Mouse (Mus musculus): ENCODE measurements around the gene Med18. TPM values are rescaled to one million over a fixed set of nuclear protein-coding genes. Genes with fewer than 3 reads are reported as not detected.

Gene Med18
- total and polyA plus RNA-seq, 3 experiments = 2.2 to 4.5 (median 3.5) TPM

GRCm38 (mm10) chr4:132460225-132460624, 3.5 kb downstream of the Med18 start:
- intact Hi-C loops (cut with DNase I) = no loop called here
- H3K36me3 ChIP-seq (ENCODE audit: control insufficient read depth, insufficient read depth, low read length) = no peaks in the 10 kb centered on the region

DNA sequence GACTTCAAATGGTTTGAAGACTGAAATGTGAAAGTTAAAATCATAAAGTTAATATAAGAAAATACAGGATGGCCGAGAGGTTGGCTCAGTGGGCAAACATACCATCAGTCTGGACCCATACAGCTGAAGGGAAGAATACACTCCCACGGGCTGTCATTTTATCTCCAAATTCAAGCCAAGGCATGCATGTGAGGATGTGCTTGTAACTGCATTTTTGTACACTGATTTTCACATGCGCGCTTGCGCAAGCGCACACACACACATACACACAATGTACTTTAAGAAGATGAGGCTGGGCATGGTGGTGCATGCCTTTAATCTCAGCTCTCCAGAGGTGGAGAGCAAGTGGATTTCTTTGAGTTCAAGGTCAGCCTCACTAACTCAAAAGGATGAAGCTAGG, 8.2 kb downstream of the Med18 start:
- no peaks in the 10 kb centered on the region for H3K36me3 ChIP-seq (ENCODE audit: control insufficient read depth, insufficient read depth, low read length)
- no peaks in the 10 kb centered on the region for H3K4me1 ChIP-seq (ENCODE audit: control insufficient read depth, insufficient read depth, low read length)
- TF ChIP-seq CTCF (IDR thresholded peaks at IDR 0.05) = no peak
- no peak for TF ChIP-seq POLR2A (IDR thresholded peaks at IDR 0.05; ENCODE audit: insufficient read depth, low read depth, low read length)
- no peak for TF ChIP-seq EP300 (IDR thresholded peaks at IDR 0.05; ENCODE audit: insufficient read depth, low read depth, low read length)
- H3K27me3 ChIP-seq (ENCODE audit: control insufficient read depth, insufficient read depth, low read length) = no peaks in the 10 kb centered on the region
- H3K9ac ChIP-seq (ENCODE audit: low read depth, low read length) = no peak overlapping the region
- intact Hi-C loops (cut with DNase I) = no loop called here
- no peak overlapping the region for H3K27ac ChIP-seq
- no peak overlapping the region for H3K4me3 ChIP-seq
- H3K79me2 ChIP-seq (replicated peaks; ENCODE audit: control insufficient read depth, insufficient read depth, low read length) = no peaks in the 10 kb centered on the region
- DNase-seq = no peak
- 91% methylated on average over 6 of the region's 6 CpGs for WGBS

More at GRCm38 (mm10) chr4:132460225-132460624, 3.5 kb downstream of the Med18 start:
- Histone ChIP-seq H3K4me1 (ENCODE audit: control insufficient read depth, insufficient read depth, low read length) (peaks cover 3% of the 10 kb centered on the region), H3K4me3 (no peak overlapping the region), H3K9ac (ENCODE audit: low read depth, low read length) (no peak overlapping the region), H3K79me2 (replicated peaks; ENCODE audit: control insufficient read depth, insufficient read depth, low read length) (no peaks in the 10 kb centered on the region), H3K27ac (no peak overlapping the region), H3K27me3 (ENCODE audit: control insufficient read depth, insufficient read depth, low read length) (no peaks in the 10 kb centered on the region)
- TF ChIP-seq EP300 (IDR thresholded peaks at IDR 0.05; ENCODE audit: insufficient read depth, low read depth, low read length) = no peak
- TF ChIP-seq CTCF (IDR thresholded peaks at IDR 0.05) = no peak
- TF ChIP-seq POLR2A (IDR thresholded peaks at IDR 0.05; ENCODE audit: insufficient read depth, low read depth, low read length) = no peak
- no peak for DNase-seq
- 84% methylated on average over 8 of the region's 8 CpGs for WGBS

GRCm38 (mm10) chr4:132455146-132455545, 8.6 kb downstream of the Med18 start:
- intact Hi-C loops (cut with DNase I) = no loop called here
- H3K36me3 ChIP-seq (ENCODE audit: control insufficient read depth, insufficient read depth, low read length) = no peaks in the 10 kb centered on the region
- no peak overlapping the region for H3K4me3 ChIP-seq
- WGBS = 79% methylated on average over 3 of the region's 3 CpGs
- no peaks in the 10 kb centered on the region for H3K27me3 ChIP-seq (ENCODE audit: control insufficient read depth, insufficient read depth, low read length)
- DNase-seq = no peak
- no peak for TF ChIP-seq CTCF (IDR thresholded peaks at IDR 0.05)
- no peak for TF ChIP-seq POLR2A (IDR thresholded peaks at IDR 0.05; ENCODE audit: insufficient read depth, low read depth, low read length)
- no peak for TF ChIP-seq EP300 (IDR thresholded peaks at IDR 0.05; ENCODE audit: insufficient read depth, low read depth, low read length)
- H3K4me1 ChIP-seq (ENCODE audit: control insufficient read depth, insufficient read depth, low read length) = no peaks in the 10 kb centered on the region
- no peak overlapping the region for H3K27ac ChIP-seq
- H3K9ac ChIP-seq (ENCODE audit: low read depth, low read length) = no peak overlapping the region
- no peaks in the 10 kb centered on the region for H3K79me2 ChIP-seq (replicated peaks; ENCODE audit: control insufficient read depth, insufficient read depth, low read length)

DNA sequence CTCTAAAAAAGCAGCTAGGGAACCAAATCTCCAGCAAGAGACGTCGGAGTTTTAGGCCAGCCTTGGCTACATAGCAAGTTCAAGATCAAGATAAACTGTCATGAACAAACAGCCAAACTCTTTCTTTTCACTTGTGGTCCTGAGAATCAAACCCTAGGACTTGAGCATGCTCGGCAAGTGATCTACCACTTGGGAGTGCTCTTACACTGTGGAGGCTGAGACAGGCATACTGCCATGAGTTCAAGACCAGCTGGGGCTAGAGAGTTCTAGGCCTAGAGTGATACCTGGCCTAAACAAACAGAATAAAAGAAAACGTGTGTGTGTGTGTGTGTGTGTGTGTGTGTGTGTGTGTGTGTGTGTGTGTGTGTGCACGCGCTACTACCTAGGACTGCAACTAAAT, 9.5 kb downstream of the Med18 start:
- TF ChIP-seq CTCF (IDR thresholded peaks at IDR 0.05) = no peak
- TF ChIP-seq EP300 (IDR thresholded peaks at IDR 0.05; ENCODE audit: insufficient read depth, low read depth, low read length) = no peak
- TF ChIP-seq POLR2A (IDR thresholded peaks at IDR 0.05; ENCODE audit: insufficient read depth, low read depth, low read length) = no peak
- intact Hi-C loops (cut with DNase I) = no loop called here
- 78% methylated on average over 6 of the region's 6 CpGs for WGBS

GRCm38 (mm10) chr4:132449778-132450177, 13.9 kb downstream of the Med18 start:
- Histone ChIP-seq H3K4me3 (no peak overlapping the region), H3K79me2 (replicated peaks; ENCODE audit: control insufficient read depth, insufficient read depth, low read length) (no peaks in the 10 kb centered on the region), H3K27ac (no peak overlapping the region), H3K36me3 (ENCODE audit: control insufficient read depth, insufficient read depth, low read length) (no peaks in the 10 kb centered on the region), H3K9ac (ENCODE audit: low read depth, low read length) (no peak overlapping the region), H3K27me3 (ENCODE audit: control insufficient read depth, insufficient read depth, low read length) (no peaks in the 10 kb centered on the region), H3K4me1 (ENCODE audit: control insufficient read depth, insufficient read depth, low read length) (no peaks in the 10 kb centered on the region)
- WGBS = 83% methylated on average over 3 of the region's 3 CpGs
- intact Hi-C loops (cut with DNase I) = no loop called here
- TF ChIP-seq EP300 (IDR thresholded peaks at IDR 0.05; ENCODE audit: insufficient read depth, low read depth, low read length) (no peak), POLR2A (IDR thresholded peaks at IDR 0.05; ENCODE audit: insufficient read depth, low read depth, low read length) (no peak), CTCF (IDR thresholded peaks at IDR 0.05) (no peak)
- no peak for DNase-seq

More for the DNA sequence above, 9.5 kb downstream of the Med18 start:
- no peak overlapping the region for H3K4me3 ChIP-seq
- H3K4me1 ChIP-seq (ENCODE audit: control insufficient read depth, insufficient read depth, low read length) = no peaks in the 10 kb centered on the region
- no peak overlapping the region for H3K27ac ChIP-seq
- H3K79me2 ChIP-seq (replicated peaks; ENCODE audit: control insufficient read depth, insufficient read depth, low read length) = no peaks in the 10 kb centered on the region
- DNase-seq = no peak
- no peaks in the 10 kb centered on the region for H3K36me3 ChIP-seq (ENCODE audit: control insufficient read depth, insufficient read depth, low read length)
- no peaks in the 10 kb centered on the region for H3K27me3 ChIP-seq (ENCODE audit: control insufficient read depth, insufficient read depth, low read length)
- no peak overlapping the region for H3K9ac ChIP-seq (ENCODE audit: low read depth, low read length)

DNA sequence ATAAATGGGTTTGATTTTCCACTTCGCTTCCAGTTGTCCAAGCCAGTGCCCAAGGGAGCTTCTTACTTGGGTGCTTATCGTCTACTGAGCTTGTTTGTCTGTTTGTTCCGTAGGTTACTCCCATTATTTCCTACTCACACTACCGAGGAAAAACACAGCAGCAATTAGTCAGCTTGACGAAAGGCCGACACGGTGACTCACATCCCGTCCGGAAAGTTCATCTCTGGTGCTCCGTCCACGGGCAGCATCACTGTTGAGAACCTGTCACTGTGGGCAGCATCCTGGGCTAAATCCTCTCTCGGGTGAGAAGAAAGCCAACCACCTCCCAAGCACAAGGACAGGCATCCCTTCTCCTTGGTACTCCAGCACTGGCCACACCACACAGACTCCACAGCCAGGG, 17.6 kb downstream of the Med18 start:
- Histone ChIP-seq H3K36me3 (ENCODE audit: control insufficient read depth, insufficient read depth, low read length) (no peaks in the 10 kb centered on the region), H3K27me3 (ENCODE audit: control insufficient read depth, insufficient read depth, low read length) (no peaks in the 10 kb centered on the region), H3K4me1 (ENCODE audit: control insufficient read depth, insufficient read depth, low read length) (no peaks in the 10 kb centered on the region), H3K79me2 (replicated peaks; ENCODE audit: control insufficient read depth, insufficient read depth, low read length) (no peaks in the 10 kb centered on the region), H3K9ac (ENCODE audit: low read depth, low read length) (no peak overlapping the region), H3K27ac (no peak overlapping the region), H3K4me3 (no peak overlapping the region)
- no peak for DNase-seq
- intact Hi-C loops (cut with DNase I) = no loop called here
- WGBS = 36% methylated on average over 12 of the region's 12 CpGs
- TF ChIP-seq EP300 (IDR thresholded peaks at IDR 0.05; ENCODE audit: insufficient read depth, low read depth, low read length) = no peak
